In the genomic region with DNA sequence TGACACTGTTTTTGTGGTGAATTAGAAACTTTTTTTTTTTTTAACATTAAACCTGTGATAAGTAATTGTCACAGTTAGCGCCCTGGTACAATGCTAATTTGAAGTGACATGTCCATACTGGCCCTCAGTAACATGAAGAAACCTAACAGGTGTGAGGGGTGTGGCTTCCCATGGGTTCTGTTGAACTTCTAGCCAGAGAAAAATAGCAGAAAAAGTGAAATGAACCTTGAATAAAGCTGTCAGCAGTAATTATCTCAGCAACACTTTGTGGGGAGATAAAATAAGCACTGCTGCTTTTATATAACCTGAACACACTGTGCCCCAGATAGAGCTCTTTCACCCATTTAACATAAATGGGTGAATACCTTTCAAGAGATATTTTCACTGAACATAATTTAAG, we compare ENCODE assay signal across 22 mouse cellular contexts.
DNase-seq lines count a peak whose midpoint lies in the region; ATAC-seq and TF ChIP-seq lines count a peak whose summit lies in the region.
"Had no signal": no experiment of that assay in that cellular context is flagged by ENCODE, and none has a peak within 500 bp of the region (broad histone marks: within the 10 kb centered on the region; RNA-seq: fewer than 3 reads in every experiment).

No protein-coding gene starts in this region.

- H3K9me3 ChIP-seq in forebrain, embryonic 12.5 days: no peaks in the 10 kb centered on the region
- H3K9me3 ChIP-seq in forebrain, postnatal 0 days (ENCODE audit: low read length): no peaks in the 10 kb centered on the region
- no peaks in the 10 kb centered on the region for H3K9me3 ChIP-seq in MEL (replicated peaks; ENCODE audit: insufficient read depth, low read length)
- no peaks in the 10 kb centered on the region for H3K9me3 ChIP-seq in embryonic facial prominence, embryonic 14.5 days (ENCODE audit: control insufficient read depth, low read length)
- H3K9me3 ChIP-seq in heart, embryonic 12.5 days (replicated peaks): no peaks in the 10 kb centered on the region
- H3K9me3 ChIP-seq in heart, embryonic 11.5 days (replicated peaks; ENCODE audit: control insufficient read depth, low read length): no peaks in the 10 kb centered on the region
- H3K9me3 ChIP-seq: embryonic facial prominence, embryonic 15.5 days; G1E; hindbrain, embryonic 10.5 days; limb, embryonic 12.5 days had no signal

- TF ChIP-seq CTCF in forebrain, postnatal 0 days (IDR thresholded peaks at IDR 0.05; ENCODE audit: low read depth): no peak
- no peak for TF ChIP-seq CTCF in MEL (IDR thresholded peaks at IDR 0.05 in 2 of 3, conservative IDR thresholded peaks at IDR 0.05 in 1 of 3; ENCODE audit: control insufficient read depth in 1 of 3, insufficient read depth in 1 of 3, low read depth in 2 of 3, low read length in 3 of 3, poor library complexity in 1 of 3, severe bottlenecking in 1 of 3)

- no peaks in the 10 kb centered on the region for H3K79me2 ChIP-seq in MEL (ENCODE audit: control insufficient read depth, insufficient read depth, low read length, poor library complexity)

- H3K36me3 ChIP-seq in forebrain, embryonic 12.5 days (replicated peaks): no peaks in the 10 kb centered on the region
- no peaks in the 10 kb centered on the region for H3K36me3 ChIP-seq in forebrain, postnatal 0 days (ENCODE audit: insufficient read depth)
- H3K36me3 ChIP-seq in MEL (ENCODE audit: control insufficient read depth in 1 of 2, insufficient read depth in 2 of 2, low read length in 2 of 2): peaks cover 0 to 16% of the 10 kb centered on the region in 2 experiments; a peak in 2 of 4 replicates
- no peaks in the 10 kb centered on the region for H3K36me3 ChIP-seq in embryonic facial prominence, embryonic 14.5 days (ENCODE audit: control insufficient read depth, insufficient read depth, low read length)
- no peaks in the 10 kb centered on the region for H3K36me3 ChIP-seq in heart, embryonic 12.5 days
- H3K36me3 ChIP-seq in heart, embryonic 11.5 days (ENCODE audit: control insufficient read depth, insufficient read depth, low read length): no peaks in the 10 kb centered on the region
- H3K36me3 ChIP-seq: embryonic facial prominence, embryonic 15.5 days; hindbrain, embryonic 10.5 days; limb, embryonic 12.5 days had no signal

- H3K9ac ChIP-seq in forebrain, embryonic 12.5 days: no peak overlapping the region
- H3K9ac ChIP-seq in forebrain, postnatal 0 days: no peak overlapping the region
- H3K9ac ChIP-seq in MEL (ENCODE audit: control insufficient read depth, low read depth, low read length, poor library complexity, severe bottlenecking): no peak overlapping the region
- H3K9ac ChIP-seq in embryonic facial prominence, embryonic 14.5 days (ENCODE audit: low read depth, low read length): no peak overlapping the region
- no peak overlapping the region for H3K9ac ChIP-seq in heart, embryonic 12.5 days
- no peak overlapping the region for H3K9ac ChIP-seq in heart, embryonic 11.5 days (ENCODE audit: low read depth, low read length)
- H3K9ac ChIP-seq: embryonic facial prominence, embryonic 15.5 days; limb, embryonic 12.5 days; liver, embryonic 14.5 days had no signal

- peak; percentile 71; the same call in 1 of the 2 replicates for ATAC-seq in forebrain, embryonic 12.5 days (ENCODE audit: low FRiP score)
- ATAC-seq in forebrain, postnatal 0 days: no peak
- ATAC-seq in embryonic facial prominence, embryonic 14.5 days (ENCODE audit: low read depth): peak; percentile 87; the same call in 1 of the 2 replicates
- no peak for ATAC-seq in heart, embryonic 12.5 days (ENCODE audit: insufficient number of reproducible peaks, low FRiP score)
- ATAC-seq in heart, embryonic 11.5 days (replicated peaks; ENCODE audit: insufficient number of reproducible peaks, low FRiP score, low TSS enrichment): no peak
- ATAC-seq: forebrain, embryonic 16.5 days; intestine, embryonic 16.5 days had no signal

- WGBS in forebrain, embryonic 12.5 days: 22% methylated on average over 1 of the region's 1 CpGs
- WGBS in forebrain, postnatal 0 days: 21% methylated on average over 1 of the region's 1 CpGs
- 59% methylated on average over 1 of the region's 1 CpGs for WGBS in embryonic facial prominence, embryonic 14.5 days
- WGBS in heart, embryonic 12.5 days: 78% methylated on average over 1 of the region's 1 CpGs
- WGBS in heart, embryonic 11.5 days (ENCODE audit: insufficient replicate concordance): 90% methylated on average over 1 of the region's 1 CpGs

- TF ChIP-seq EP300 in MEL (IDR thresholded peaks at IDR 0.05; ENCODE audit: low read depth in 1 of 2, low read length in 2 of 2): peak; percentile 64 to 67

- no peaks in the 10 kb centered on the region for H3K27me3 ChIP-seq in forebrain, embryonic 12.5 days
- no peaks in the 10 kb centered on the region for H3K27me3 ChIP-seq in forebrain, postnatal 0 days (ENCODE audit: insufficient read depth, low read length)
- no peaks in the 10 kb centered on the region for H3K27me3 ChIP-seq in MEL (ENCODE audit: control insufficient read depth in 1 of 2, insufficient read depth in 2 of 2, low read length in 2 of 2)
- no peaks in the 10 kb centered on the region for H3K27me3 ChIP-seq in embryonic facial prominence, embryonic 14.5 days (replicated peaks; ENCODE audit: control insufficient read depth, insufficient read depth, low read length)
- H3K27me3 ChIP-seq in heart, embryonic 12.5 days (replicated peaks): no peaks in the 10 kb centered on the region
- no peaks in the 10 kb centered on the region for H3K27me3 ChIP-seq in heart, embryonic 11.5 days (ENCODE audit: control insufficient read depth, insufficient read depth, low read length)
- H3K27me3 ChIP-seq: embryonic facial prominence, embryonic 15.5 days; limb, embryonic 12.5 days had no signal

- no peak overlapping the region for H3K4me3 ChIP-seq in forebrain, embryonic 12.5 days (replicated peaks)
- H3K4me3 ChIP-seq in forebrain, postnatal 0 days (ENCODE audit: low read depth, low read length): no peak overlapping the region
- H3K4me3 ChIP-seq in MEL (ENCODE audit: control insufficient read depth in 1 of 2, insufficient read depth in 1 of 2, low read depth in 2 of 2, low read length in 2 of 2): no peak overlapping the region
- no peak overlapping the region for H3K4me3 ChIP-seq in embryonic facial prominence, embryonic 14.5 days (ENCODE audit: low read depth, low read length)
- no peak overlapping the region for H3K4me3 ChIP-seq in heart, embryonic 12.5 days
- no peak overlapping the region for H3K4me3 ChIP-seq in heart, embryonic 11.5 days (ENCODE audit: low read depth, low read length)
- H3K4me3 ChIP-seq: embryonic facial prominence, embryonic 15.5 days; hindbrain, embryonic 10.5 days; layer of hippocampus, adult 2 months; left cerebral cortex, adult 2 months; limb, embryonic 12.5 days; myocyte had no signal

- no peak overlapping the region for H3K4me2 ChIP-seq in forebrain, embryonic 12.5 days
- H3K4me2 ChIP-seq in forebrain, postnatal 0 days (ENCODE audit: low read depth): no peak overlapping the region
- no peak overlapping the region for H3K4me2 ChIP-seq in embryonic facial prominence, embryonic 14.5 days (ENCODE audit: low read depth, low read length)
- no peak overlapping the region for H3K4me2 ChIP-seq in heart, embryonic 12.5 days
- H3K4me2 ChIP-seq in heart, embryonic 11.5 days: no peak overlapping the region
- H3K4me2 ChIP-seq: embryonic facial prominence, embryonic 15.5 days; limb, embryonic 12.5 days; midbrain, embryonic 11.5 days had no signal

- H3K4me1 ChIP-seq in forebrain, embryonic 12.5 days: peaks cover 7% of the 10 kb centered on the region
- H3K4me1 ChIP-seq in forebrain, postnatal 0 days (ENCODE audit: insufficient read depth): no peaks in the 10 kb centered on the region
- peaks cover 4 to 17% of the 10 kb centered on the region in 2 experiments for H3K4me1 ChIP-seq in MEL (ENCODE audit: control insufficient read depth in 1 of 2, insufficient read depth in 2 of 2, low read length in 2 of 2)
- H3K4me1 ChIP-seq in embryonic facial prominence, embryonic 14.5 days (ENCODE audit: control insufficient read depth, insufficient read depth, low read length): no peaks in the 10 kb centered on the region
- no peaks in the 10 kb centered on the region for H3K4me1 ChIP-seq in heart, embryonic 12.5 days (replicated peaks)
- no peaks in the 10 kb centered on the region for H3K4me1 ChIP-seq in heart, embryonic 11.5 days (ENCODE audit: control insufficient read depth, insufficient read depth, low read length)
- H3K4me1 ChIP-seq: embryonic facial prominence, embryonic 15.5 days; hindbrain, embryonic 10.5 days; limb, embryonic 12.5 days had no signal

- no peak overlapping the region for H3K27ac ChIP-seq in forebrain, embryonic 12.5 days
- no peak overlapping the region for H3K27ac ChIP-seq in forebrain, postnatal 0 days (ENCODE audit: low read depth, low read length)
- H3K27ac ChIP-seq in MEL (ENCODE audit: control insufficient read depth, low read depth, low read length): no peak overlapping the region
- H3K27ac ChIP-seq in embryonic facial prominence, embryonic 14.5 days (replicated peaks; ENCODE audit: low read depth, low read length): no peak overlapping the region
- no peak overlapping the region for H3K27ac ChIP-seq in heart, embryonic 12.5 days (ENCODE audit: poor library complexity, severe bottlenecking)
- H3K27ac ChIP-seq in heart, embryonic 11.5 days (ENCODE audit: low read depth, low read length): no peak overlapping the region
- H3K27ac ChIP-seq: embryonic facial prominence, embryonic 15.5 days; hindbrain, embryonic 10.5 days; layer of hippocampus, adult 2 months; left cerebral cortex, adult 2 months; limb, embryonic 12.5 days; liver, embryonic 14.5 days had no signal

- no peak for TF ChIP-seq RAD21 in MEL (IDR thresholded peaks at IDR 0.05; ENCODE audit: low read depth, low read length)

- no peak for DNase-seq in forebrain, postnatal 0 days
- DNase-seq in MEL (ENCODE audit: low read depth, low spot score): peak; percentile 41
- peak; percentile 46 to 67 for DNase-seq in cerebellum, adult 18-20 months
- DNase-seq in embryonic facial prominence, embryonic 14.5 days (ENCODE audit: low spot score): peak; percentile 80
- no peak for DNase-seq in lung, postnatal 14 days
- DNase-seq: adrenal gland, postnatal 14 days; gastrocnemius, postnatal 14 days; lung, postnatal 10 days had no signal

- TF ChIP-seq POLR2A in MEL (IDR thresholded peaks at IDR 0.05; ENCODE audit: control insufficient read depth in 1 of 2, insufficient read depth in 1 of 2, low read depth in 1 of 2, low read length in 2 of 2, poor library complexity in 1 of 2): no peak

TF ChIP-seq in MEL, 35 proteins besides CTCF, POLR2A, EP300 and RAD21 (continues in another document):
- TF ChIP-seq USF1 (IDR thresholded peaks at IDR 0.05; ENCODE audit: low read depth, low read length) (no peak), RCOR1 (IDR thresholded peaks at IDR 0.05; ENCODE audit: low read depth, low read length) (0 out of 2 replicates have a peak, but pooled peaks have one; percentile 48), SIN3A (IDR thresholded peaks at IDR 0.05; ENCODE audit: low read length) (peak; percentile 23; the same call in 1 of the 2 replicates), UBTF (IDR thresholded peaks at IDR 0.05; ENCODE audit: borderline replicate concordance, insufficient read depth, low read depth, low read length) (no peak), ZC3H11A (IDR thresholded peaks at IDR 0.05; ENCODE audit: low read depth, low read length) (no peak), SMC3 (IDR thresholded peaks at IDR 0.05; ENCODE audit: low read depth, low read length) (no peak), JUND (IDR thresholded peaks at IDR 0.05; ENCODE audit: low read depth, low read length) (no peak)

Comparison
In these comparisons a context has a peak if more than half of its experiments do, and no peak if none do; other contexts are left out.
1. ATAC-seq: peak in forebrain, embryonic 12.5 days (single experiment) and embryonic facial prominence, embryonic 14.5 days (single experiment); none in forebrain, postnatal 0 days (single experiment), heart, embryonic 12.5 days (single experiment) and heart, embryonic 11.5 days (single experiment).
2. DNase-seq: peak in MEL (single experiment), cerebellum, adult 18-20 months (2 of 2) and embryonic facial prominence, embryonic 14.5 days (single experiment); none in forebrain, postnatal 0 days (single experiment) and lung, postnatal 14 days (single experiment).